Mouse (Mus musculus) effector memory CD4-positive, alpha-beta T cell, adult 7 months (primary cell): Measurements from ENCODE around the gene Adamtsl1. TPM values are rescaled to one million over a fixed set of nuclear protein-coding genes. Genes with fewer than 3 reads are reported as not detected.

Experiments
- polyA plus RNA-seq: library from polyadenylated mRNA; unstranded; fragments of 100-300 nt; shearing (Covaris generic); gene quantifications from one replicate; pipeline ENCODE4 v1.2.1, GENCODE M21; 2017

Gene Adamtsl1
- 0.98 TPM for polyA plus RNA-seq

DNA sequence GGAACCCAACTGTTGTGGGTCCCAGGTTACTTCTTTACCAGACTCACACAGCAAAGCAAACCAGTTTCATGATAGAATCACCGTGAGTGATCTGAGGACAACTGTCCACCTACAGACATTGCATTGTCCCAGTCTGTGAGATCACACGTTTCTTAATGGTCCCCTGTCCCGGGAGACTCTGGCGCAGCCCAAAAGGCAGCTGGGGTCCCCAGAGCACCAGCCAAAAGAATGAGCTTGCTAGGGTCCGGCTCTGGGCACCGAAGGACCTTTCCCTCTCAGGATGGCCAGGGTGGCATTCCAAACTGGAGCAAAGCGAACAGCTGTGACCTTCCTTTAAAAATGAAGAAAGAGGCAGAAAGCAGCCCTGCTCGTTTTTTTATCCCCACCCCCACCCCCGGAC is at the start of gene Adamtsl1:
Adamtsl1 (plus strand) TSS at position 381 of the 400 bp plus-strand sequence.

